Mouse (Mus musculus): ENCODE measurements around the gene Ankrd27. TPM values are rescaled to one million over a fixed set of nuclear protein-coding genes. Genes with fewer than 3 reads are reported as not detected.

Gene Ankrd27
- polyA plus RNA-seq, 1 experiment, result 4.3 TPM

GRCm38 (mm10) chr7:35582719-35583118 is 3.3 kb upstream of the Ankrd27 start:
- H3K9me3 ChIP-seq (ENCODE audit: control insufficient read depth, low read length), result peaks cover 9% of the 10 kb centered on the region; the same call in 1 of the 2 replicates
- H3K4me1 ChIP-seq (ENCODE audit: control insufficient read depth), result peaks cover 38% of the 10 kb centered on the region
- H3K4me3 ChIP-seq (replicated peaks), result no peak overlapping the region
- H3K27me3 ChIP-seq (ENCODE audit: control insufficient read depth), result peaks cover 57% of the 10 kb centered on the region
- H3K36me3 ChIP-seq (ENCODE audit: control insufficient read depth), result no peaks in the 10 kb centered on the region
- TF ChIP-seq GATA1 (IDR thresholded peaks at IDR 0.05; ENCODE audit: low read length), result no peak
- TF ChIP-seq TAL1 (IDR thresholded peaks at IDR 0.05; ENCODE audit: low read length), result no peak

DNA sequence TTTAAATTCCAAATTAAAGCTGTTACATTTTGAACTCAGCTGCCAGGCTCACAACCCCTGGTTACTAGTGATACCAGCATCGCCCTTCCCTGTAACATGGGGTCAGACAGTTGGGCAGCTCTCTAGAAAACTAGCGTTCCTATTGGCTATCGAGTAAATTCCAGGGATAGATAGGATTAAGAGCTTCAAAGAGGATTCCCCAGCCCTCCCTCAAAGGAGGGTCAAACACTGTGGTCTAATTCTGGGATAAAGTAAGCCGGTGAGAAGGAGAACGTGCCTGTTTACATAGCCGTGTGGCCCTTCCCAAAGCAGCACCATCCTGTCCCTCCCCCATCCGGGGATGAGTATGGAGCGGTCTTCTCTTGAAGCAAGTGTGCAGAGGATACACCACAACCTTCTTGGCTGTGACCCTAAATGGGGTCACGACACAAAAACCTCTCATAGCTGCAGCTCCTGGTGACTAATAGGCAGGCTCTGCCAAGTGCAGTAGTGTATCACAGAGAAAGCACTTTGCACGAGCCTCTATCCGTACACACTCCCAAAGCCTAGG is 2.5 kb upstream of the Ankrd27 start:
- Histone ChIP-seq H3K9me3 (ENCODE audit: control insufficient read depth, low read length) (peaks cover 9% of the 10 kb centered on the region; the same call in 1 of the 2 replicates), H3K4me3 (replicated peaks) (no peak overlapping the region), H3K27me3 (ENCODE audit: control insufficient read depth) (peaks cover 50% of the 10 kb centered on the region), H3K36me3 (ENCODE audit: control insufficient read depth) (peaks cover under 1% of the 10 kb centered on the region), H3K4me1 (ENCODE audit: control insufficient read depth) (peaks cover 47% of the 10 kb centered on the region)
- TF ChIP-seq GATA1 (IDR thresholded peaks at IDR 0.05; ENCODE audit: low read length), result no peak
- no peak for TF ChIP-seq TAL1 (IDR thresholded peaks at IDR 0.05; ENCODE audit: low read length)

DNA sequence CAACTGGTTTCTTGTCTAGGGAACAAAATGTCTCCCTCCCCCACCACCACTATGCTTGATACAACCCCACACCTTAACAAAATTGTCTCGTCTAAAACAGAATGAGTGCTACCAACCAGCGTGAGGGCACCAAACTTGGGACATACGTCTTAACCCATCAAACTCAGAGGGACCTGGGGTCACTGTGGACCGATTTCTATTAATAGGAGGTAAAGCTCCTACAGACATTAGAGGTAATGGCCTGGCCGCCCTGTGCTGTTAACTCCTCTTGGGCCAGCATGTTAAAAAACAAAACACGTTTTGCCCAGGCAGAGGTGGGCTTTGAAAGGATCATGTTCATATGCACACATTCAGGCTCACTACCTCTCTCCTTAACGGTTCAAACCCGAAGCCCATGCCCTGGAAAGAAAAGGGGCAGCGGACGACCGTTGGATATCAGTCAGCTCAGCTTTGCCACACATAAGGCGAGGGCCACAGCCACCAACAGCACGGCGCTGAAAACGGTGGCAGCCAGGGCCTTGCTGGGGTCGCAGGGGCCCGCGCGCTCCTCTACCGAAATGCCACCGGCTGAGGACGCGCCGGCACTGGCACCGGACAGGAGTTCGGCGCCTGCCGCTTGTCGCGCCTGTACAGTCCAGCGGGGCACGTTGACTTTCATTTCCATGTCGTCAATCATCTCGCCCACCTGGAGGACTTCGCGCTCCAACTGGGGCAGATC is 1.8 kb upstream of the Ankrd27 start:
- Histone ChIP-seq H3K4me3 (replicated peaks) (peak overlapping the region; percentile 88), H3K27me3 (ENCODE audit: control insufficient read depth) (peaks cover 49% of the 10 kb centered on the region), H3K4me1 (ENCODE audit: control insufficient read depth) (peaks cover 53% of the 10 kb centered on the region), H3K9me3 (ENCODE audit: control insufficient read depth, low read length) (peaks cover 9% of the 10 kb centered on the region; the same call in 1 of the 2 replicates), H3K36me3 (ENCODE audit: control insufficient read depth) (peaks cover 3% of the 10 kb centered on the region)
- TF ChIP-seq TAL1 (IDR thresholded peaks at IDR 0.05; ENCODE audit: low read length) (no peak), GATA1 (IDR thresholded peaks at IDR 0.05; ENCODE audit: low read length) (no peak)

- Histone ChIP-seq H3K27me3 (ENCODE audit: control insufficient read depth) (peaks cover 46% of the 10 kb centered on the region), H3K4me1 (ENCODE audit: control insufficient read depth) (peaks cover 59% of the 10 kb centered on the region), H3K4me3 (replicated peaks) (peak overlapping the region; percentile 88), H3K36me3 (ENCODE audit: control insufficient read depth) (peaks cover 3% of the 10 kb centered on the region), H3K9me3 (ENCODE audit: control insufficient read depth, low read length) (peaks cover 9% of the 10 kb centered on the region; the same call in 1 of the 2 replicates)
- TF ChIP-seq TAL1 (IDR thresholded peaks at IDR 0.05; ENCODE audit: low read length), result no peak
- no peak for TF ChIP-seq GATA1 (IDR thresholded peaks at IDR 0.05; ENCODE audit: low read length)
These were observed 1.3 kb upstream of the Ankrd27 start for GRCm38 (mm10) chr7:35584786-35585190.

- Histone ChIP-seq H3K4me1 (ENCODE audit: control insufficient read depth) (peaks cover 63% of the 10 kb centered on the region), H3K4me3 (replicated peaks) (peak within 1 kb of the TSS; percentile 88), H3K27me3 (ENCODE audit: control insufficient read depth) (peaks cover 46% of the 10 kb centered on the region), H3K9me3 (ENCODE audit: control insufficient read depth, low read length) (peaks cover 9% of the 10 kb centered on the region; the same call in 1 of the 2 replicates), H3K36me3 (ENCODE audit: control insufficient read depth) (peaks cover 5% of the 10 kb centered on the region)
- TF ChIP-seq TAL1 (IDR thresholded peaks at IDR 0.05; ENCODE audit: low read length), result no peak
- no peak for TF ChIP-seq GATA1 (IDR thresholded peaks at IDR 0.05; ENCODE audit: low read length)
These were observed 621 bp upstream of the Ankrd27 start, which contains the start of gene Rgs9bp for GRCm38 (mm10) chr7:35585191-35586054. Gene Rgs9bp (minus strand): TSS chr7:35585582.

DNA sequence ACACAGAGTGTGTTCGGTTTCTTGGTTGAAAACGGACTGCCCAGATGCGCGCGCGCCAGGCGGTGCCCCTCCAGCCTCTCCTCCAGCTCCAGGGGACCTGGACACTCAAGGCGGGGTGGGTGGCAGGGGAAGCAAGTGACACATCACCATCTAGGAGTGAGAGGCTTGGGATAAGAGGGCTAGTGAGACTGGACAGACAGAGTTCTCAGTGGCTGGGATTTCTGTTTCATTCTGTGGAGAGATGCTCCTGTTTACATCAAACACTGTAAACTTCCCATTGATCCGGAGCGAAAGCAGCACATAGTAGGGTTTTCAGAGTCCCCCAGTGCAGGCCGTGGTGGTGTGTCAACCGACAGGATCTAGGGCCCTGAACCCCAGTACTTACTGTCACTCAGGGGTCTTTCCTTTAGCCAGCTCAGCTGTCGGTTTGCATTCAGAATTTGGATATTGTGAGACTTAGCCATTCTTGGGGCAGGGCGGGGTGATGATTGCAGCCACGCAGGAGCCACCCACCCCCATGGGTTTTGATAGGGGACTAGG is 932 bp downstream of the Ankrd27 start:
- no peak for TF ChIP-seq TAL1 (IDR thresholded peaks at IDR 0.05; ENCODE audit: low read length)
- no peak for TF ChIP-seq GATA1 (IDR thresholded peaks at IDR 0.05; ENCODE audit: low read length)
- peaks cover 20% of the 10 kb centered on the region for H3K36me3 ChIP-seq (ENCODE audit: control insufficient read depth)
- H3K4me1 ChIP-seq (ENCODE audit: control insufficient read depth), result peaks cover 66% of the 10 kb centered on the region
- peaks cover 34% of the 10 kb centered on the region for H3K27me3 ChIP-seq (ENCODE audit: control insufficient read depth)
- H3K9me3 ChIP-seq (ENCODE audit: control insufficient read depth, low read length), result peaks cover 9% of the 10 kb centered on the region; the same call in 1 of the 2 replicates
- H3K4me3 ChIP-seq (replicated peaks), result peak overlapping the region; percentile 88

GRCm38 (mm10) chr7:35587728-35588127 is 1.7 kb downstream of the Ankrd27 start:
- Histone ChIP-seq H3K4me1 (ENCODE audit: control insufficient read depth) (peaks cover 66% of the 10 kb centered on the region), H3K9me3 (ENCODE audit: control insufficient read depth, low read length) (peaks cover 9% of the 10 kb centered on the region; the same call in 1 of the 2 replicates), H3K27me3 (ENCODE audit: control insufficient read depth) (peaks cover 27% of the 10 kb centered on the region), H3K4me3 (replicated peaks) (peak overlapping the region; percentile 52), H3K36me3 (ENCODE audit: control insufficient read depth) (peaks cover 27% of the 10 kb centered on the region)
- TF ChIP-seq TAL1 (IDR thresholded peaks at IDR 0.05; ENCODE audit: low read length) (no peak), GATA1 (IDR thresholded peaks at IDR 0.05; ENCODE audit: low read length) (no peak)

GRCm38 (mm10) chr7:35588680-35589428 is 2.8 kb downstream of the Ankrd27 start:
- TF ChIP-seq TAL1 (IDR thresholded peaks at IDR 0.05; ENCODE audit: low read length) (peak; percentile 35; the same call in 1 of the 3 replicates), GATA1 (IDR thresholded peaks at IDR 0.05; ENCODE audit: low read length) (peak; percentile 59)
- peaks cover 38% of the 10 kb centered on the region for H3K36me3 ChIP-seq (ENCODE audit: control insufficient read depth)
- peak overlapping the region; percentile 52 for H3K4me3 ChIP-seq (replicated peaks)
- peaks cover 67% of the 10 kb centered on the region for H3K4me1 ChIP-seq (ENCODE audit: control insufficient read depth)
- H3K27me3 ChIP-seq (ENCODE audit: control insufficient read depth), result peaks cover 16% of the 10 kb centered on the region
- H3K9me3 ChIP-seq (ENCODE audit: control insufficient read depth, low read length), result peaks cover 6% of the 10 kb centered on the region; the same call in 1 of the 2 replicates
